Mouse (Mus musculus): Measurements from ENCODE around the gene Plxnb1.

Gene Plxnb1

DNA sequence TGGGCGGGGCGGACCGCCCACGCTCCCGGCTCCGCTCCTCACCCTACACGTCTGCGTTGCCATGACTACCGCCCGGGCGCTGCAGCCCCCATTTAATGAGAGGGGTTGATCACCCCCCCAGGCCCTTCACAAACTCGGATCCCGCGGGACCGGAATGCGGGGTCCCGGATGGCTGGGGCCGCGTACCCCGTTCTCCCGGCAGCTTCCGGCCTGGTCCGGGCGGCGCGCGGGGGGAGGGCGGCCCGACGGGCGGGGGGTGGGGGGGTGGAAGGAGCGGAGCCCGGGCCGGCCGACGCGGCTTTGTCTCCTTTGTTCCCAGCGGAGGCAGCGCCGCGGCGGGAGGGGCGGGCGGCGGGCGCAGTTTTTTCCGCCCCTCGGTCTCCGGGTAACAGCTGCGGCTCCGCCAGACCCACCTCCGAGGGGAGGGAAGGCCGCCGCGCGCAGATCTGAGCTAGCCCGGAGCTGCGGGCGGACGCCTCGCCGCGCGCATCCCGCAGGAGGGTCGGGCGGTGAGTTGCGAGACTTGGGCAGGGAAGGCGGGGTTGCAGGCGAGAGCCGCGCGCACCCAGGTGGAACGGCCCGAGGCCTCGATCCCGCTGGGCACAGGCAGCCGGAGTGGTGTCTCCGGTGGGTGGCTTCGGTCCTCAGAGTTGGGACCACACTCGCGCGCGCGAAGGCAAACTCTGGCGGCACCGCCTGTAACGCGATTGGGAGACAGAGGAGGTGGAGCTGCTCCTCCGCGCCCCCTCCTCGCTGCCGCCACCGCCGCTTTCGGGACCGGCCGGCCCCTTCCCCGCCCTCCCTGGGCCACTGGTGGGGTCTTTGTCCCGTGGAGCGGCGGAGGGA is at the start of gene Plxnb1:
Plxnb1 (plus strand) TSS at position 253 of the 846 bp plus-strand sequence.
- no peak for DNase-seq (ENCODE audit: low spot score)

DNA sequence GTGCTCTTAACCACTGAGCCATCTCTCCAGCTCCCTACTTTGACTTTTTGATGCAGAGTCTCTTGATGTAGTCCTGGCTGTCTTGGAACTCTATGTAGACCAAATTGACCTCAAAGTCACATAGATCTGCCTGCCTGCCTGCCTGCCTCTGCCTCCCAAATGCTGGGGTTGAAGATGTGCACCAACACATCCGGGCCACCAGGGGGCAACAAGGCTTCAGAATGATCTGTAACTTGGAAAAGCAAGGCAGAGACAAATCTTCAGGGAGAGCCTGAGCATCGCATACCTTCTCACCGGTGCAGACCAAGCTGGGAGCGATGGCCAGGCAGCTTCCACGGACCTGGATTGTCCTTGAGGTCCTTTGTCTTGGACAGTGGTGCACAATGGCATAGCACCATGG is 48.9 kb upstream of the Plxnb1 start:
- peak; percentile 54 for DNase-seq (ENCODE audit: low spot score)

DNA sequence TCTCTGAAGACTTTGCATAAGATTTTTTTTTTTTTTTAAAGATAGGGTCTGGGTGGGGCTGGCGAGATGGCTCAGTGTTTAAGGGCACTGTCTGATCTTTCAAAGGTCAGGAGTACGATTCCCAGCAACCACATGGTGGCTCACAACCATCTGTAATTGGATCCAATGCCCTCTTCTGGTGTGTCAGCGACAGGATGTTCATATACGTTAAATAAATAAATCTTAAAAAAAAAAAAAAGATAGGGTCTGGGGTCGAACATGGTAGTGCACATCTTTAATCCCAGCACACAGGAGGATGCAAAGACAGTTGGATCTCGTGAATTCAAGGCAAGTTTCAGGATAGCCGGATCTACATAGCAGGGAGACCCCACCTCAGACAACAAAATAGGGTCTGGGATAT is 45.9 kb upstream of the Plxnb1 start:
- no peak for DNase-seq (ENCODE audit: low spot score)

DNA sequence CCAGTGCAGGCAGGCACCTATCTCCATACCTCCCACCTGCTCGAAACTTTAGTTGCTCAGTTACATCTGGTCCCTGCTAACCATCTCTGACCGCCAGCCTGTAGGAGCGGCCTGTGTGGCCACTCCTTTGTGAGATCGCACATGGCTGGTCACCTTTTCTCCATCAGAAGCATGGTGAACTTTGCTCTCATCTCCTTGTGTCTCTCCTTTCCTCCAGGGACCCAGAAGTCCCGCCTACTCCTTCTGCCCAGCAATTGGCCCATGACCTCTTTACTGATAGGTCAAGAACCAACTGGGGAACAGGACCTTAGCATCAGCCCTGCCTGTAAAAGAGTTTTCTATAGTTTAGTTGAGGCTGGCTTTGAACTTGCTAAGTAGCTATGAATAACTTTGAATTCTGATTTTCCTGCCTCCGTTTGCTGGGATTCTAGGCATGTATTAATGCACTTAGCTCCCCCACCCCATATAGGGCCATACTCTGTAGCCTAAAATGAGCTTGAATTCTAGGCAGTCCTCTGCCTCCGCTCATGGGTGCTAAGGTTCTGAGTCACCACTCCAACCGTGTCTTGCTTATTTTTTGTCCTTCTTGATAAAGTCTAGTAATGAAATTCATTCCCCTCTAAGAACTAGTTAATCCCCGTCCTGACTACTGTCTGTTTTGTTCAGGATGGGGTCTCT is 45.1 kb upstream of the Plxnb1 start:
- no peak for DNase-seq (ENCODE audit: low spot score)

DNA sequence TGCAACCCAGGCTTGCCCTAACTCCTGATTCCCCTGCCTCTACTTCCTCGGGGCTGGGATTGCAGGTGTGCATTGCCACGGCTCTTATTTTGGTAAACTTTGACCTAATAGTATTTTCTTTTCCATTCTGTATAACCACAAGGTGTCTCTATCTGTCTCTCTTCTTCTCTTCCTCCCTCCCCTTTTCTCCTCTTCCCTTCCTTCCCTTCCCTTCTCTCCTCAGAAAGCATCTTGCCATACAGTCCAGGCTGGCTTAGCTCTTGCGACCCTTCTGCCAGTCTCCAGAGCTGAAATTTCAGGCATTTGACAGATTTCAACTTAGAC is 44.6 kb upstream of the Plxnb1 start:
- no peak for DNase-seq (ENCODE audit: low spot score)

DNA sequence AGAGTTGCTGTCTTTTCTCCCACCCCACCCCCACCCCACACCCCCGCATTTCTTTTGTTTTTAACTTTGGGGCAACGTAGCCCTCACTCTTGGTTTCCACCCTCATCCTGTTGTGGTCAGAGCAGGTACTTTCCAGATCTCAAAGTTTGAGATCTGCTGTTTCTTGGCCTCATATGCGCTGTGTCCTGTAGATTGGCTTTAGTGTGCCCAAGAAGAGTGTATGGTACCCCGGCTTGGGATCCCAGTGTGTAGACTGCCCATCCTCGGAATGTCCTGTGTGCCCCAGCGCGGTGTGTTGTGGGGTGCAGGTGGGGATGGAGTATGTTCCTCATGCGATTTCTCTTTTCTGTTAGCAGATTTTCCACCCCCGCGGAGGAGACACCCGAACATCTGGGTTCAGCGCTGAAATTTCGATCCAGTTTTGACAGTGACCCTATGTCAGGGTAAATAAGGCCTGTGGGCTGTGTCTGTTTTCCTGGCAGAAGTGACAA is 44.1 kb upstream of the Plxnb1 start:
- no peak for DNase-seq (ENCODE audit: low spot score)

DNA sequence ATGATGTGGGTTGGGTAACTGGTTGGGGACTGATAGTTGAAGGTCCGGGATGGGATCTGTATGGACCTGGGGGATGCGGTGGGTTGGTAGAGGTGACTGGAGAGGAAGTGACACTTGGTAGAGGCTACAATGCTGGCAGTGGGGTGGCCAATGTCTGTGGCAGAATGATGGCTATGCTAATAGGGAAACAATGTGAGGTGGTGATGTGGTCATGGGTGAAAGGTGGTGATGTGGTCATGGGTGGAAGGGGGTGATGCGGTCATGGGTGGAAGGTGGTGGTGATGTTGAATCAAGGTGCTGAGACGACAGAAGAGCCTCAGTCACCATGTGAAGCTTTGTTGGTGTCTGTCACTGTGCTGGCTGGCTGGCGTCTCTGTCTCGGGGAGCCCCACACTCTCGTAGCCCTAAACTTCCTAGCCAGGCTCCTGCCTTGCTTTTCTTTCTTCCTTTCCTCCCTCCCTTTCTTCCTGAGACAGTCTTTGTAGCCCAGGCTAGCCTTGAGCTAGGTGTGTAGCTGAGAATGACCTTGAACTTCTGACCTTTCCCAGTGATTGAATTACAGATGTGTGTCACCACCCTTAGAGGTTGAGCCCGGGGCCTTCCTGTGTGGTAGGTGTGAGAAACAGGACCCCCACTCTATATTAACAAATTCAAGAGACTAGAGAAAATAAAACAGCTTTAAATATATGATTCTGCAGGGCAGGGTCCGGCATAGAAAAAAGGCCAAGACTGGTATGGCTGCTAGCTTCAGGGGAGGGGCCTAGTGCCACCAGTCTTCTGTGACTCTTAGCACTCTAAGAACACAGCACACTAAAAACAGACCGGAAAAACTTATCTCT is 43.3 kb upstream of the Plxnb1 start:
- DNase-seq (ENCODE audit: low spot score) = no peak

DNA sequence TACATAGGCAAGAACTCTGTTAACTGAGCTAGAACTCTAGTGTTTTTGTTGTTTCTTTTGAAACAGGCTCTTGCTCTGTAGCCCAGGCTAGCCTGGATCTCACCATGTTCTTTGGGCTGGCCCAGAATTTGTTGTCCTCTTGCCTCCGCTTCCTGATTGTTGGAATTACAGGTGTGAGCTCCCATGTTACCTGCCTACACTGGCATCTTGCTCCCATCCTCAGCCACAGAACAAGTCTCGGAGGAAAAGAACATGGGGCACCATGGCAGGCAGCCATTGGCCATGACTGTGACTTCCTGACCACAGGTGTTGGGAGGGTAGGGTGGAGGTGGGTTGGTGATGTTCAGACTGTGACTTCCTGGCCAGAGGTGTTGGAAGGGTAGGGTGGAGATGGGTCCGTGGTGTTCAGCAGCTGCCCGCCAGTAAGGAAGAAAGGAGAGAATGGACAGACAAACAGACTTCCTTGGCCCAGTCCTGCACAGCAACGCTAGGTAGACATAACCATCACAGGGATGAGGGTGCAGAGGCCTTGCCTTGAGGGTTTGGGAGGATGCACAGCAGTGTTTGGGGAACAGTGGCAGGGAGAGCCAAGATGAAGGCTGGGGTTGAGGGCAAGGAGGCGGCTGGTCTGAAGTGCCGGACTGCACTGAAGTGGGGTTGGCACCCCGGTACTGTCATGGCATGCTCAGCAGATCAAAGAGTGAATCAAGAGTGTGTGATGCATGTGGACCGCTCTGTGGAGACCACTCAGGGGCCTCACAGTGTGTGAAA is 42.5 kb upstream of the Plxnb1 start:
- DNase-seq (ENCODE audit: low spot score) = no peak

DNA sequence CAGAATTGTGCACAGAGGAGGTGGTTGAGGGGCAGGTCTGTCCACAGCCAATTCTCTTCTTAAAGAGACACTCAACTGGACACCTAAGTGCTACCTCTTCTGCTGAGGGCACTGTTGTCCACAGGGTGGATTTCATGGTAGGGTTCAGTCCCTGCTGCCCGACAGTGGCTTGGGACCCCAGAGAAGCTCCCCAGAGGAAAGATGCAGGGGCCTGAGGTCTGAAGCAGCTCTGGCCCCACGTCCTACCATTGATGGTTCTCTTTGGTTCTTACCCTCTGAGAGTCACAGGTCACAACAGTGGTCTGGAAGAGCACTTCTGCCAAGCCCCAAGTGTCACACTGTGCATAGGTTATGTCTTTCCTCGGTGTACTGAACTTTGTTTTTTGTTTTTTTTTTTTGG is 41.8 kb upstream of the Plxnb1 start:
- DNase-seq (ENCODE audit: low spot score) = no peak

DNA sequence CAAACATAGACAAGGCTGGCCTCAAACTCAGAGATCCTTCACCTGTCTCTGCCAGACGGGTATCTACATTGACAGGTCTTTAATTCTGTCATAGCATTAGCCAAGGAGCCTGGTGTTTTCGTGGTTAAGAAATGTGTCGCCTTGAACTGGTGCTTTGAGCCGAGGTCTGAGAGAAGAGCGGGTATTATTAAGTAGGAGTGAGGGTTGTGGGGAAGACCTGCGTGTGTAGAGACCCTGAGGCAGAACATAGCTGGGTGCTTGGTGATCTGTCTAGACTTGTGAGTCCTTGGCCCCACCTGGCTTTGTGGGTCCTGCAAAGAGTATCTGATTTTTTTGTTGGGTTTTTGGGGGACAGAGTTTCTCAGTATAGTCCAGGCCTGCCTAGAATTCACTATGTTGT is 41.3 kb upstream of the Plxnb1 start:
- DNase-seq (ENCODE audit: low spot score) = no peak

DNA sequence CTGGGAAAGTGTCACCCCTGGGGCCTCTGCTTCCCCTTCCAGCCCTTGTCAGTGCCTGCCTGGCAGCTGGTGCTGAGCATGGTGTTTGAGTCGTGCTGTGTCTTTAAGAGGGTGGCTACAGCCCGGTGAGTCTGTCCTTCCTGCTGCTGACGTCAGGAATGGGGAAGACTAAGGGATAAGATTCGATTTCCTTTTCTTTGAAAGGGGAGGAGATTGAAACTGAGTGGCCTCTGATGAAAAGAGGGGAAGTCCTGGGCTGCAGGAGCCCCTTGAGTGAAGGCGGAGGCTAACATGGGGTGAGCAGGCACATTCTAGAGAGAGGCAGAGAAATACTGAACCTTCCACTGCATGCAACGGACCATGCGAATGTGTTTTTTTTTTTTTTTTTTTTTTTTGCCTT is 40.5 kb upstream of the Plxnb1 start:
- DNase-seq (ENCODE audit: low spot score) = no peak

DNA sequence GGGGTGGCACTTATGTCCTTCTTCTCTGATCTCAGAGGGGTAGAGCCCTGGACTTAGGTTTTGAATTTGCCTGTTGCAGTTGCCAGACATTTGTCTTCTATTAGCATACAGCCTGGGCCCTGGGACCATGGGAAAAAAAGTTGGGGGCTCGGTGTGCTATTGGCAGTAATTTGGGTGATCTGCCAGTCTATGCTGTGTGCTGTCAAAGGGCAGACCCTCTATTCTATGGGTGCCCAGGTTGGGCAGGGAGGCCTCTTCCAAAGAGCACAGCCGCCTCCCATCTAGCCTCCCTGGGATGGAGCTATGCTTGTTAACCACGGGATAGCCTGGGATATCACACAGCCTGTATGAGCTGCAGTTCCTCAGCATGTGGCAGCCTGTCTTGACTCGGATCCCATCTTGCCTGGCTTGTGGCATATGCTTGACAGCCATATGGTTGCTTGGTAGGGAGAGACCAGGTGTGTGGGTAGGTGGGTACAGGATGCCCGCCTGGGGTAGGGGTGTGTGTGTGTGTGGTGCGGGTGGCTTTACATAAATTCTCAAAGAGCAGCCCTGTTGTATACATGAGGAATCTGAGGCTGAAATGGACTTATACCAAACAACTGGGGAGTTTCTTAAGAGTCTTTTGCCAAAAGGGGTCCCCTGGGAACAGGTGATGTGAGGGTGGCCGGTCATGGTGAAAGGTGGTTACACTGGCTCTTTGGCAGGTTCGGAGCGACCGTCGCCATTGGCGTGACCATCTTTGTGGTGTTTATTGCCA is 39.7 kb upstream of the Plxnb1 start:
- no peak for DNase-seq (ENCODE audit: low spot score)

DNA sequence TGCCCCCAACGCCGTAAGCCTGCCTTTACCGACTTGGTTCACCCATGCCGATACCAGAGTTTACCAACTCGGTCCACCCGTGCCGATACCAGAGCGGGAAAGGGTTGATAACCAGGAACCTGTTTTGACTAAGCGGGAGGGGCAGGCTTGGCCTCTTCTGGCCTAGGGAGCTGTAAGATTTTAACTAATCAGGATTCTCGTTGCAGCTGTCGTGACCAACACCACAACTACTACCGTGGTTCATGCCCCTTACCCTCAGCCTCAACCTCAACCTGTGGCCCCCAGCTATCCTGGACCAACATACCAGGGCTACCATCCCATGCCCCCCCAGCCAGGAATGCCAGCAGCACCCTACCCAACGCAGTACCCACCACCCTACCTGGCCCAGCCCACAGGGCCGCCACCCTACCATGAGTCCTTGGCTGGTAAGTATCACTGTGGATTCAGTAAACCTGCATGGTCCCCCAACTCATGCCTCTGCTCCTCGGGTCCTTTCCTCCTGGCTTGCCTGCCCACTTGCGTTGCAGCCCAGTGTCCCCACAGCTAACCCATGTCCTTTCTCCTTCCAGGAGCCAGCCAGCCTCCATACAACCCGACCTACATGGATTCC is 39.0 kb upstream of the Plxnb1 start:
- no peak for DNase-seq (ENCODE audit: low spot score)

DNA sequence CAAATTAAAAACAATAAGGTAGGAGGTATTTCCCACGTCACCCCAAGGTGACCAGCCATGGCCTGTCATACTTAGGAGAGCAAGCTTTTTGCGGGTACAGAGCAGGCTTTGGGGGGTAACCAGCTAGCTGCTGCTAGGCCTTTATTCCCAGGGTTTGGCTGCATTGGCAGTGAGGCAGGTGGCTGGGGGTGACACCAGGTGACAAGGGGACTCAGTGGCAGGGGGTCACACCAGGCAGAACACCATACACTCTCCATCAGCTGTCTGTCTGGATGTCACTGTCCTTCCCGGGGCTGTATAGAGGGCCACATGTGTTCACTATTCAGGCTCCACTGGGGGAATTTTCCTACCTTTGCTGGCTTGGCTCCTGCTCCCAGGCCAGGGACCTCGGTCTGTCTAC is 38.3 kb upstream of the Plxnb1 start:
- DNase-seq (ENCODE audit: low spot score) = no peak

DNA sequence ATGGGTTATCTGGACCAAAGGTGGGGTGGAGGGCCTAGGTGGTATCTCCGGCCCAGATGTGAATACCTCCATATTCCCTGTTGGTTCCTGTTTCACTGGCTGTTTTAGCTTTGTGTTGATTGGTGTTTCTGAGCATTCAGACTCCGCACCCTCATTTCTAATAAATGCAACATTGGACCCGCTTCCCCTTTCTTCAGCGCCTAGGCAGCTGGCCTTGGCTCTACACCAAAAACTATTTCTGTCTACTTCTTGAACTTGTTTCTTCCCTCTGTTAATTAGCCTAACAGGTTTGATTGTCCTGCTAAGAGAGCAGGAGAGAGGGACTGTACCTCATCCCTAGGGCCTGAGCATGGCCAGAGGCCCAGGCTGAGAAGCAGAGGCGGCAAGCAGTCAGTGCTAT is 37.6 kb upstream of the Plxnb1 start:
- DNase-seq (ENCODE audit: low spot score) = no peak

DNA sequence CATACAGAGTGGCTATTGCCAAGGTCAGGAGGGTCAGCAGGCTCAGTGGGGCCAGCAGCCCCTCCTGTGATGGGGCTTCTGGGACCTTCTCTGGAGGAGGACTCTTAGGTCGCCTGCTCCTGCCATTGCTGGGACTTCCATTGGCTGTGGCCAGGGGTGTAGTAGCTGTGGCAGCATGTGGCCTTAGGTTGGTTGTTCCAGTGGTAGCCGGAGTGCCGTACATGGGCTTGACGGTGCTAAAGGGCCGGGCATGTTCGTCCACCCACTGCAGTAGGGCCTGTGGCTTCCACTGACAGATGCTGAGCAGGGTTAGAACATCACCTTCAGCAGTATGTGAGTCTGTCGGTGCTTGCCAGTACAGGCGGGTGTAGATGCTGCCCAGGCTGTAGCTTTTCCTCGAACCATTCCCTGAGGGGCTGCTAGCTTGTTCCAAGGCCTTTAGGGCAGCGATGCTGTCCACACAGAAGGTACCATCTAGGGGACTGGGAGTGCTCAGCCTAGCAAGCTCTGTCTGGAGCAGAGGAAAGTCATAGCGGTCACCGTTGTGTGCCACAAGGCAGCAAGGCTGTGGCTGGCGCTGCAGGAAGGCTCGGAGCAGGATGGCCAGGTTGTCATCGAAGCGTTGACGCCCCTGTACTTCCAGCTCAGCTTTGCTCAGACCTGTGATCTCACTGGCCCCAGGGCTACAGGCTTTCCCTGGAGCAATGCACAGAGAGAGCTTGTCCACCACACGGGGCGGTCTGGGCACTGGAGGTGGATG is 37.0 kb upstream of the Plxnb1 start:
- DNase-seq (ENCODE audit: low spot score) = no peak

DNA sequence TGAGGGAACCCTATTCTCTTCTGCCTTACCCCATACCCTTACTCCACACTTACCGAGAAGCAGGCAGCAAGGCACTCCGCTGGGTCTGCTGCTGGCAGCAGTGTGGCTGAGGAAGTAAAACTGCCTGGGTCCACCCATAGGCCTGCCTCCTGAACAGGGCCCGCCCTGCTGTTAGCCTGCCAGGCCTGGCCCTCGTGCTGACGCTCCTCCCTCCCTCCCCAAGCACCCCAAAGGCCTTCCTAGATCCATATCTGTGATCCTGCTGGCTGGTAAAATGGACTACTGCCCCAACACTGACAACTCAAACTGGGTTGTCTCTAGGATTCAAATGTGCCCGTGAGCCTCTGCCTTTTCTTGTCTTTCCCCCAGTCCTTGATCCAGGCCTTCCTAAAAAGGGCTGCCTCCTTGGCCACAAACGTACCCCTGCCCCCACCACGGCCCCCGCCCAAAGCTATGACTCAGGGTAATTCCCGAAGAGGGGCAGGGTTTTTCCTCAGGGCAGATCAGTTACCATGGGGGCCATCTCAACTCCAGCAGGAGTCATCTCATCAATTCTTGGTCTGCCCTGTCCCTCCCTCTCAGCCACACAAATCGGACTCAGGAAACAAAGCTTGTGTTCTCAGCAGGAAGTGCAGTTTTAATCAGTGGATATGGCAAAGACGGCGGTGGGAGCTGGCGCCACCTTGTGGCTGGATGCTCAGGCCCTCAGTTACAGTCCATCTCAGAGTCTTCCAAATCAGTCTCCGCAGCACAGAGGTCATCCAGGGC is 35.9 kb upstream of the Plxnb1 start, which contains the start of gene Trex1:
Trex1 (minus strand) TSS at position 599 of the 768 bp plus-strand sequence.
- peak; percentile 83 for DNase-seq (ENCODE audit: low spot score)

DNA sequence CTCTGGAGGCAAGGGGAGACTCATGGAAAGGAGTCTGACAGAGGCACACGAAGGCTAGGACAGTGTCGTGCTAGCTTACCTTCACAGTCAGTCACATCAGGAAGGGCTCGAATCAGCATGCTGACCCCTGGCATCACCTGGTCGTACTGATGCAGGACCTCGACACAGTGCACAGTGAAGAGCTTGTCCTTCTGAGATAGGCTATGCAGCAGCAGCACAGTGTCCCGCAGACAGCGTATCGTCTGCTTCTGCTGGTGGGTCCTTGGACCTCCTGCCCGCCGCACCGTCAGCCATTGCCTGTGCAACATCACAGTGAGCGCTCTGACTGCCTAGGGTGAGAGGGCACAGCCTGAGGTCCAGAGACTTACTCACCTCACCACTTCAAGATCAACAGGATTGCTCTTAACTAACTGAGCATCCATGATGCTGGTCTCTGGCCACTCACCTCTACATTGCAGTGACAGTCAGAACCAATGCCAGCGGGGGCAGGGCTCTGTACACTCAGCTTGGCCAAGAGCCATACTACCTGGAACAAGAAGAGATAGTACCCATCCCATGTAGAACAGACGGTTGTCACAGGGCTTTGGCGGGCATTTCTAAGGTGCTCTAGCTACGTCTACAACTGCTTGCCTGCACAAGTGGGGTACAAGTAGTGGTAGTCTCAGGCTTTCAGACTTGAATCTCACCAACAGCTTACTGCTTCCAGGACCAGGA is 34.8 kb upstream of the Plxnb1 start:
- DNase-seq (ENCODE audit: low spot score) = no peak

All from c-Kit-positive CD71-positive TER-119-positive erythroid progenitor cells, embryonic 14.5 days (primary cell).